In genomic region chr7:48958528-48959315, GRCm38 (mm10) we compare ENCODE assay signal across 8 mouse cellular contexts. TPM values are rescaled to one million over a fixed set of nuclear protein-coding genes. Genes with fewer than 3 reads are reported as not detected.
A peak's percentile ranks its signal among the peaks of the same experiment; 100 is the strongest.
DNase-seq lines count a peak whose midpoint lies in the region; ATAC-seq and TF ChIP-seq lines count a peak whose summit lies in the region.

No protein-coding gene starts in this region.

- peak overlapping the region; percentile 48 for H3K9ac ChIP-seq in hindbrain, postnatal 0 days (replicated peaks; ENCODE audit: low read length)

- WGBS in hindbrain, postnatal 0 days: 2% methylated on average over 32 of the region's 32 CpGs

- peak overlapping the region; percentile 71 for H3K4me3 ChIP-seq in hindbrain, postnatal 0 days (ENCODE audit: low read length)

- H3K27me3 ChIP-seq in hindbrain, postnatal 0 days (ENCODE audit: insufficient read depth, low read length): no peaks in the 10 kb centered on the region

- peaks cover 21% of the 10 kb centered on the region for H3K4me1 ChIP-seq in hindbrain, postnatal 0 days (ENCODE audit: insufficient read depth, low read length)

- no peak for TF ChIP-seq CTCF in hindbrain, postnatal 0 days (IDR thresholded peaks at IDR 0.05; ENCODE audit: low read depth)

- no peaks in the 10 kb centered on the region for H3K36me3 ChIP-seq in hindbrain, postnatal 0 days (ENCODE audit: insufficient read depth, low read length)

- peak; percentile 91 for ATAC-seq in frontal cortex, adult (ENCODE audit: low TSS enrichment)
- peak; percentile 93 for ATAC-seq in hindbrain, postnatal 0 days

- DNase-seq in Muller cell, postnatal 12 days (ENCODE audit: inconsistent ontology term): peak; percentile 93
- peak; percentile 91 for DNase-seq in cerebellum, adult 9-10 months
- peak; percentile 93 for DNase-seq in hindbrain, postnatal 0 days (ENCODE audit: low spot score)
- DNase-seq in layer of hippocampus, postnatal 36 days: peak; percentile 88 to 89
- peak; percentile 53 for DNase-seq in lung, postnatal 25 days (ENCODE audit: low spot score)
- DNase-seq in retina, postnatal 1 day: peak; percentile 95
- DNase-seq in T-cell, adult 2 months (ENCODE audit: low spot score): no peak

- peak overlapping the region; percentile 81 for H3K4me2 ChIP-seq in hindbrain, postnatal 0 days (ENCODE audit: low read depth, low read length)

- H3K9me3 ChIP-seq in hindbrain, postnatal 0 days (ENCODE audit: low read length): no peaks in the 10 kb centered on the region

- peak overlapping the region; percentile 64; the same call in 1 of the 2 replicates for H3K27ac ChIP-seq in hindbrain, postnatal 0 days

RNA-seq across cellular contexts. Expression of gene Nav2, which starts 50.2 kb away (rescaled TPM):
- 61.9 and 64.7 TPM in 2 replicates for total RNA-seq in hindbrain, postnatal 0 days (2014; rRNA removed)
- 20.1 and 22.1 TPM in 2 replicates for polyA plus RNA-seq in hindbrain, postnatal 0 days (2015; fragmentation: Nextera tagmentation; extraction: Ambion mirVana)
- 100 to 1,000 TPM in 1 of 2 experiments, 10 to 100 TPM in 1; 77.4 to 100 TPM for total RNA-seq in layer of hippocampus, postnatal 36 days (2021)
